In genomic region chrX:166477393-166477792, GRCm38 (mm10) we compare ENCODE assay signal across 11 mouse cellular contexts. TPM values are rescaled to one million over a fixed set of nuclear protein-coding genes. Genes with fewer than 3 reads are reported as not detected.
A peak's percentile ranks its signal among the peaks of the same experiment; 100 is the strongest.
DNase-seq lines count a peak whose midpoint lies in the region; ATAC-seq and TF ChIP-seq lines count a peak whose summit lies in the region.
"Had no signal": no experiment of that assay in that cellular context is flagged by ENCODE, and none has a peak within 500 bp of the region (broad histone marks: within the 10 kb centered on the region; RNA-seq: fewer than 3 reads in every experiment).

No protein-coding gene starts in this region.

- DNase-seq in heart, postnatal 14 days, result no peak
- no peak for DNase-seq in neural tube, embryonic 10.5 days (ENCODE audit: extremely low spot score, low spot score)
- DNase-seq in liver, embryonic 11.5 days (ENCODE audit: low spot score), result no peak
- no peak for DNase-seq in stomach, postnatal 0 days (ENCODE audit: low spot score)
- no peak for DNase-seq in spleen, postnatal 36 days (ENCODE audit: low spot score in 2 of 2)
- DNase-seq in urinary bladder, postnatal 4 days (ENCODE audit: low spot score in 2 of 2), result no peak
- DNase-seq: adrenal gland, postnatal 14 days; embryo, embryonic 11 days; right cerebral cortex, postnatal 4 days had no signal

- intact Hi-C loops in heart, postnatal 14 days (cut with DNase I), result no loop called here

- no peak for TF ChIP-seq EP300 in stomach, postnatal 0 days (optimal IDR thresholded peaks at IDR 0.05)

- 0 out of 2 replicates have a peak, but pooled peaks cover 2% of the 10 kb centered on the region for H3K4me1 ChIP-seq in heart, embryonic 15.5 days (replicated peaks)
- H3K4me1 ChIP-seq in neural tube, embryonic 12.5 days, result peaks cover 2% of the 10 kb centered on the region; the same call in 1 of the 2 replicates
- no peaks in the 10 kb centered on the region for H3K4me1 ChIP-seq in liver, embryonic 11.5 days (replicated peaks; ENCODE audit: control insufficient read depth, insufficient read depth, low read length)
- H3K4me1 ChIP-seq in stomach, postnatal 0 days (replicated peaks; ENCODE audit: control insufficient read depth, insufficient read depth), result no peaks in the 10 kb centered on the region

- H3K9ac ChIP-seq in heart, embryonic 15.5 days, result no peak overlapping the region
- no peak overlapping the region for H3K9ac ChIP-seq in neural tube, embryonic 12.5 days
- no peak overlapping the region for H3K9ac ChIP-seq in liver, embryonic 11.5 days (ENCODE audit: low read depth, low read length)
- no peak overlapping the region for H3K9ac ChIP-seq in stomach, postnatal 0 days (ENCODE audit: low read length)

- no peaks in the 10 kb centered on the region for H3K9me3 ChIP-seq in heart, embryonic 15.5 days (replicated peaks)
- H3K9me3 ChIP-seq in neural tube, embryonic 12.5 days, result no peaks in the 10 kb centered on the region
- no peaks in the 10 kb centered on the region for H3K9me3 ChIP-seq in liver, embryonic 11.5 days (ENCODE audit: control insufficient read depth, low read length)
- no peaks in the 10 kb centered on the region for H3K9me3 ChIP-seq in stomach, postnatal 0 days (ENCODE audit: control insufficient read depth, low read length)

- no peak overlapping the region for H3K27ac ChIP-seq in heart, embryonic 15.5 days
- no peak overlapping the region for H3K27ac ChIP-seq in neural tube, embryonic 12.5 days
- H3K27ac ChIP-seq in liver, embryonic 11.5 days (ENCODE audit: low read depth, low read length), result no peak overlapping the region
- no peak overlapping the region for H3K27ac ChIP-seq in stomach, postnatal 0 days (replicated peaks)

- peak overlapping the region; percentile 58; the same call in 1 of the 2 replicates for H3K4me2 ChIP-seq in heart, embryonic 15.5 days
- peak overlapping the region; percentile 63 for H3K4me2 ChIP-seq in neural tube, embryonic 12.5 days (replicated peaks)
- peak overlapping the region; percentile 59 for H3K4me2 ChIP-seq in liver, embryonic 11.5 days
- H3K4me2 ChIP-seq in stomach, postnatal 0 days (replicated peaks; ENCODE audit: low read depth), result peak overlapping the region; percentile 36

- no peak for ATAC-seq in heart, embryonic 15.5 days (replicated peaks; ENCODE audit: insufficient number of reproducible peaks, insufficient read depth, low FRiP score, low read depth)
- no peak for ATAC-seq in neural tube, embryonic 12.5 days (ENCODE audit: low FRiP score, low read depth)
- no peak for ATAC-seq in liver, embryonic 11.5 days (replicated peaks; ENCODE audit: low FRiP score)
- no peak for ATAC-seq in stomach, postnatal 0 days (ENCODE audit: low FRiP score, low TSS enrichment)

- H3K27me3 ChIP-seq in heart, embryonic 15.5 days, result no peaks in the 10 kb centered on the region
- H3K27me3 ChIP-seq in neural tube, embryonic 12.5 days (replicated peaks), result no peaks in the 10 kb centered on the region
- H3K27me3 ChIP-seq in liver, embryonic 11.5 days (replicated peaks; ENCODE audit: control insufficient read depth, insufficient read depth, low read length), result 0 out of 2 replicates have a peak, but pooled peaks cover 3% of the 10 kb centered on the region
- no peaks in the 10 kb centered on the region for H3K27me3 ChIP-seq in stomach, postnatal 0 days (ENCODE audit: control insufficient read depth, insufficient read depth, low read length)

- no peaks in the 10 kb centered on the region for H3K36me3 ChIP-seq in heart, embryonic 15.5 days
- no peaks in the 10 kb centered on the region for H3K36me3 ChIP-seq in neural tube, embryonic 12.5 days
- H3K36me3 ChIP-seq in liver, embryonic 11.5 days (ENCODE audit: control insufficient read depth, insufficient read depth, low read length), result no peaks in the 10 kb centered on the region; the same call in 1 of the 2 replicates
- no peaks in the 10 kb centered on the region for H3K36me3 ChIP-seq in stomach, postnatal 0 days (ENCODE audit: control insufficient read depth, insufficient read depth, low read length)

- WGBS in heart, embryonic 15.5 days, result 56% methylated on average over 6 of the region's 6 CpGs
- WGBS in neural tube, embryonic 12.5 days, result 72% methylated on average over 6 of the region's 6 CpGs
- WGBS in liver, embryonic 11.5 days, result 75% methylated on average over 6 of the region's 6 CpGs
- WGBS in stomach, postnatal 0 days, result 55% methylated on average over 6 of the region's 6 CpGs

- peak overlapping the region; percentile 11; the same call in 1 of the 2 replicates for H3K4me3 ChIP-seq in heart, embryonic 15.5 days
- no peak overlapping the region for H3K4me3 ChIP-seq in neural tube, embryonic 12.5 days
- H3K4me3 ChIP-seq in liver, embryonic 11.5 days (ENCODE audit: low read depth, low read length), result peak overlapping the region; percentile 12; the same call in 1 of the 2 replicates
- H3K4me3 ChIP-seq in stomach, postnatal 0 days (ENCODE audit: low read depth, low read length), result no peak overlapping the region

- no peak for TF ChIP-seq CTCF in stomach, postnatal 0 days (IDR thresholded peaks at IDR 0.05; ENCODE audit: low read depth)

RNA-seq across cellular contexts. Expression of gene Rab9, which starts 2.3 kb away (rescaled TPM):
- 29.1 and 33.9 TPM in 2 replicates for polyA plus RNA-seq in heart, embryonic 15.5 days (2015; fragmentation: Nextera tagmentation; extraction: Ambion mirVana)
- total RNA-seq in heart, postnatal 14 days (2021), result 10 to 100 TPM; 21.1 to 26.0 TPM
- 50.5 and 53.1 TPM in 2 replicates for polyA plus RNA-seq in neural tube, embryonic 12.5 days (2016; fragmentation: Nextera tagmentation; extraction: Ambion mirVana)
- 46.2 and 46.6 TPM in 2 replicates for polyA plus RNA-seq in liver, embryonic 11.5 days (2014; fragmentation: Nextera tagmentation; extraction: Ambion mirVana)
- 82.2 and 85.1 TPM in 2 replicates for polyA plus RNA-seq in stomach, postnatal 0 days (2015; fragmentation: Nextera tagmentation; extraction: Ambion mirVana)

RNA-seq across cellular contexts. Expression of gene Ofd1, which starts 36.9 kb away (rescaled TPM):
- polyA plus RNA-seq in heart, embryonic 15.5 days (2015; fragmentation: Nextera tagmentation; extraction: Ambion mirVana), result 4.0 and 4.6 TPM in 2 replicates
- 1 to 10 TPM; 3.6 to 4.0 TPM for total RNA-seq in heart, postnatal 14 days (2021)
- 8.7 and 9.5 TPM in 2 replicates for polyA plus RNA-seq in neural tube, embryonic 12.5 days (2016; fragmentation: Nextera tagmentation; extraction: Ambion mirVana)
- 6.1 and 6.9 TPM in 2 replicates for polyA plus RNA-seq in liver, embryonic 11.5 days (2014; fragmentation: Nextera tagmentation; extraction: Ambion mirVana)
- 4.9 and 5.3 TPM in 2 replicates for polyA plus RNA-seq in stomach, postnatal 0 days (2015; fragmentation: Nextera tagmentation; extraction: Ambion mirVana)

RNA-seq across cellular contexts. Expression of gene Trappc2, which starts 37.0 kb away (rescaled TPM):
- polyA plus RNA-seq in heart, embryonic 15.5 days (2015; fragmentation: Nextera tagmentation; extraction: Ambion mirVana), result 31.9 and 36.9 TPM in 2 replicates
- total RNA-seq in heart, postnatal 14 days (2021), result 10 to 100 TPM; 13.0 to 17.8 TPM
- 55.8 and 62.9 TPM in 2 replicates for polyA plus RNA-seq in neural tube, embryonic 12.5 days (2016; fragmentation: Nextera tagmentation; extraction: Ambion mirVana)
- 24.0 and 25.4 TPM in 2 replicates for polyA plus RNA-seq in liver, embryonic 11.5 days (2014; fragmentation: Nextera tagmentation; extraction: Ambion mirVana)
- 28.3 and 28.5 TPM in 2 replicates for polyA plus RNA-seq in stomach, postnatal 0 days (2015; fragmentation: Nextera tagmentation; extraction: Ambion mirVana)

RNA-seq across cellular contexts. Expression of gene Tceanc, which starts 41.0 kb away (rescaled TPM):
- 4.5 TPM in 2 replicates for polyA plus RNA-seq in heart, embryonic 15.5 days (2015; fragmentation: Nextera tagmentation; extraction: Ambion mirVana)
- 1 to 10 TPM; 2.7 to 2.8 TPM for total RNA-seq in heart, postnatal 14 days (2021)
- 11.5 and 12.1 TPM in 2 replicates for polyA plus RNA-seq in neural tube, embryonic 12.5 days (2016; fragmentation: Nextera tagmentation; extraction: Ambion mirVana)
- polyA plus RNA-seq in liver, embryonic 11.5 days (2014; fragmentation: Nextera tagmentation; extraction: Ambion mirVana), result 6.0 and 7.8 TPM in 2 replicates
- 4.1 and 4.2 TPM in 2 replicates for polyA plus RNA-seq in stomach, postnatal 0 days (2015; fragmentation: Nextera tagmentation; extraction: Ambion mirVana)

Comparison
In these comparisons a context has a peak if more than half of its experiments do, and no peak if none do; other contexts are left out.
1. H3K4me3 ChIP-seq: peak in heart, embryonic 15.5 days (single experiment) and liver, embryonic 11.5 days (single experiment); none in neural tube, embryonic 12.5 days (single experiment) and stomach, postnatal 0 days (single experiment).
2. Peak in every context shown above with its lines, with median percentiles within 50 percentile points of each other: H3K4me2 ChIP-seq.